Mouse (Mus musculus) gastrocnemius, adult 8-10 months (tissue): ENCODE results near the gene Strc. TPM values are rescaled to one million over a fixed set of nuclear protein-coding genes. Genes with fewer than 3 reads are reported as not detected.
"Not testable (repeated sequence)": the region's sequence is repeated elsewhere in the genome, so short reads cannot be mapped to it uniquely, and the experiment has no call there.

Source experiments
- DNase-seq, 2 experiments: peaks; one replicate each; pipeline ENCODE4 v3.0.0; 2022; ENCODE audit warnings: low spot score in 2 of 2
- total RNA-seq, 4 experiments: library from RNA; stranded (reverse); gene quantifications; 2 replicates each; pipeline ENCODE4 v1.2.4; 2022

Strc gene
- not detected for total RNA-seq

- not testable (repeated sequence) for DNase-seq
Observed at GRCm38 (mm10) chr2:121386961-121387575, at the start of gene Strc. TSS of gene Strc (minus strand) at chr2:121387168.

- no peak for DNase-seq
Observed at GRCm38 (mm10) chr2:121434854-121435253, 47.9 kb upstream of the Strc start.

- no peak for DNase-seq
Observed at GRCm38 (mm10) chr2:121425890-121426289, 38.9 kb upstream of the Strc start.

GRCm38 (mm10) chr2:121423166-121423565 is 36.2 kb upstream of the Strc start:
- no peak for DNase-seq

GRCm38 (mm10) chr2:121418476-121418875 is 31.5 kb upstream of the Strc start:
- DNase-seq: no peak

- DNase-seq: no peak
Observed at GRCm38 (mm10) chr2:121416356-121416755, 29.4 kb upstream of the Strc start.

GRCm38 (mm10) chr2:121415591-121415990 is 28.6 kb upstream of the Strc start:
- no peak for DNase-seq

GRCm38 (mm10) chr2:121415103-121415502 is 28.1 kb upstream of the Strc start:
- no peak for DNase-seq

- DNase-seq: peak in 1 of 2 experiments; percentile 12
Observed at GRCm38 (mm10) chr2:121414139-121414685, 27.2 kb upstream of the Strc start.

GRCm38 (mm10) chr2:121413387-121414042 is 26.5 kb upstream of the Strc start, which contains the start of the genes Pdia3 and Catsper2:
TSS of gene Pdia3 (plus strand) at chr2:121413775.
TSS of gene Catsper2 (minus strand) at chr2:121413792.
- peak; percentile 92 to 95 for DNase-seq

GRCm38 (mm10) chr2:121412843-121413386 is 25.9 kb upstream of the Strc start:
- peak in 1 of 2 experiments; percentile 8 for DNase-seq

- DNase-seq: no peak
Observed at GRCm38 (mm10) chr2:121408160-121408559, 21.2 kb upstream of the Strc start.

GRCm38 (mm10) chr2:121403296-121403695 is 16.3 kb upstream of the Strc start:
- no peak for DNase-seq

DNA sequence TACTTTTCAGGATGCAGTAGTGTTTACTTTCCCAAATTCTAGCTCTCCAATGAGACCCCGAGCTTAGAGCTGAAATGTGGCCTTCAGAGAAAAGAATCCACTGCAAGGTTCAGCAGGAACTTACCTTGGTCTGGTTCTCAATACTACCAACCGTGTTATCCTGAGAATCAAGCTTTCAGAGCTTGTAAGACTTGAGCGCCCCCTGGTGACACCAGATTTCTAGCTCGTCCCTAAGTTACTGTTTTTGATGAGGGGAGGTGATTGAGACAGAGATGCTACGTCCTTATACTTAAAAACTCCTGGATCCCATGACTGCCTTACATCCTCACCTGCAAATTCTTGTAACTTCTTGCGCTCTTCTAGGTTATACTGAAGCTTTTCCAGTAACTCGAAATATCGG is 9.7 kb upstream of the Strc start:
- DNase-seq: peak in 1 of 2 experiments; percentile 31

DNA sequence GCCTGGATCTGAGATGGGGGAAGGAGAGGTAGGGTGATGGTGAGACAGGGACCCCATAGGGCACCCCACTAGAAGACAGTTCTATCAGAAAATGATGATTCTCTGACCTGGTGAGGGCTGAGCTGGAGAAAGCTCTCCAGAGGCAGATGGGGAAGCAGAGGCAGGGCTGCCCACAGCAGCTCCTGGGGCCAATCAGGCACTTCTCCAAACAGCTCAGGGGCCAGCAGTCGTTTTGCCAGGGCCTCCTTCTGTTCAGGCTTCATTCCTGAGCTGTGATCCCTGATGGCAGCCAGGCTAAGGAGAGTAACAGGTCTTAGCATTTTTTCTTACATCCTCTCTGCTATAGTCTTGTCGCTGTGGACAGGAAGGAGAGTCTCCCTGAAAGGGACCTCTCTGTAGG is 12.2 kb downstream of the Strc start:
- DNase-seq: no peak

GRCm38 (mm10) chr2:121372266-121372665 is 14.7 kb downstream of the Strc start:
- DNase-seq: no peak

- no peak for DNase-seq
Observed at GRCm38 (mm10) chr2:121370921-121371320, 16.0 kb downstream of the Strc start.

- DNase-seq: no peak
Observed at GRCm38 (mm10) chr2:121368831-121369230, 18.1 kb downstream of the Strc start.

- no peak for DNase-seq
Observed at GRCm38 (mm10) chr2:121363656-121364055, 23.3 kb downstream of the Strc start.

DNA sequence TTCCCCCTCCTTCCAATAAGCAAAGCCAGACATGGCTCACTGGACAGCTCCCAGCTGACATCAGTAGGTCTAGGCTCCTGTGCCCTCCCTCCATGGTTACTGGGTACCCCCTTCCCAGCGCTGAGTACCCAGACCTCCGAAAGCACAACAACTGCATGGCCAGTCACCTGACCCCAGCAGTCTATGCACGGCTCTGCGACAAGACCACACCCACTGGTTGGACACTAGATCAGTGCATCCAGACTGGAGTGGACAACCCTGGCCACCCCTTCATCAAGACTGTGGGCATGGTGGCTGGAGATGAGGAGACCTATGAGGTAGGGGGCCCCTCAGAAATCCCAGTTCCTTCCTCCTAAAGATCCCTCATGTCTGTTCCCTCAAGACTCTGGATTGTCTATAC is 27.5 kb downstream of the Strc start:
- no peak for DNase-seq

- DNase-seq: no peak
Observed at GRCm38 (mm10) chr2:121358381-121358780, 28.6 kb downstream of the Strc start.

DNA sequence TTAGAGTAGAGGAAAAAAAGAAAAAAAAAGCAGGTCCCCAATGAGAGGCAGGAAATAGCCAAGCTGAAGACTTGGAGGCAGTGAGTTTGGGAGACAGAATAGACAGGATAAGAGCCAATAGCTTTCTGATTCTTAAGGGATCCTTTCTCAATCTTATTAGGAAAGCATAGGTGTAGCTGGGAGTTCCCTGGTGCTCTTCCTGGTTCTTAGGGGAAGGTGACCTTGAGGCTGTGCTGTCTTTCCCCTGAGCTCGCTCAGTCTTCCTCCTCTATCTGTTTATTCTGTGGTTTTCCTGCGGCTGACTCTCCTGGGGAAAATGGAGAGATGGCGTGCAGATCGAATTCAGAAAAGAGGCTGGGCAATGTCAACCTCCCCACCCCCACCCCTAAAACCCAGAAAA is 29.0 kb downstream of the Strc start:
- DNase-seq: no peak
